Mouse (Mus musculus): ENCODE results near the gene Gm49342.
"Not testable (repeated sequence)": the region's sequence is repeated elsewhere in the genome, so short reads cannot be mapped to it uniquely, and the experiment has no call there.

Gene Gm49342

GRCm38 (mm10) chr14:50943932-50944667 lies at the start of gene Gm49342:
Gene Gm49342, plus strand, starts transcription at chr14:50944517.
- DNase-seq (ENCODE audit: extremely low spot score): peak; percentile 94

GRCm38 (mm10) chr14:50895407-50895806 lies 48.9 kb upstream of the Gm49342 start:
- DNase-seq (ENCODE audit: extremely low spot score): no peak

GRCm38 (mm10) chr14:50895985-50896746 lies 48.2 kb upstream of the Gm49342 start:
- DNase-seq (ENCODE audit: extremely low spot score): peak; percentile 38

- DNase-seq (ENCODE audit: extremely low spot score): no peak
These were observed 47.5 kb upstream of the Gm49342 start for GRCm38 (mm10) chr14:50896747-50897373.

- peak; percentile 4 for DNase-seq (ENCODE audit: extremely low spot score)
These were observed 46.9 kb upstream of the Gm49342 start, which contains the start of gene Klhl33 for GRCm38 (mm10) chr14:50897374-50897765. Gene Klhl33, minus strand, starts transcription at chr14:50897507.

GRCm38 (mm10) chr14:50897992-50898391 lies 46.3 kb upstream of the Gm49342 start:
- not testable (repeated sequence) for DNase-seq (ENCODE audit: extremely low spot score)

DNA sequence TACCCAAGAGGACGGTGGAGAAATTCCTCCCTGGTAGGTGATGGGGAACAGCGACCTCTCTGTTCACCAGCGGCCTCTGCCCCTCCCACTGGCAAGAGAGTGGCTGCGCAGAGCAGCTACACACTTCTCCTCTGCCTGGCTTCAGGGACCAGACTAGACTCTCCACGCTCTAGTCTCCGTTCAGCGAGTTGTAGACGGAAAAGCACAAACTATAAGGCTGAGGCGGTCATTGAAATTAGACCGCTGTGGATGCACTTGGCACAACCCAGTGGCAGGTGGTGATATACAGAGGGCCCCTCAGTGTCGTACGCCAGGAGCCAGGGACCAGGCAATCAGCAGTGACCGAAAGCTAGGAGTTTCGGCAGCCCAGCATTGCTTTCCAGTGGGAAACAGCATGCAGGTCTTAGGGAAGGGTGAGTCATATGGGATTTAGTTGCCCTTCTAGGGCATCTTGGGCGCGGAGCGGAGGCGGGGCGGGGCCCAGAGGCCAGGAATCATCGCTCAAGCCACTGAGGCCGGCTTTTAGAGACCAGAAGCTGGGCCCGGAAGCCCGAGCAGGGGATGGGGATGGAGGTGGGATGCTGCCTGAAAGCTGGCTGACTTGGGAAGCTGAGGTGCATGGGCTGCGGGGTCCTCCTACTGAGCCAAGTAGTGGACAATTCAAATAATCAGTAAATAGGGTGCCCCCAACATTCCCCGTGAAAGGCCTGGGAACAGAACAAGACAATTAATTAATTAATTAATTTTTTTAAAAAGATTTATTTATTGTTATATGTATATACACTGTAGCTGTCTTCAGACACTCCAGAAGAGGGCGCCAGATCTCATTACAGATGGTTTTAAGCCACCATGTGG lies 40.1 kb upstream of the Gm49342 start:
- peak; percentile 74 for DNase-seq (ENCODE audit: extremely low spot score)

- no peak for DNase-seq (ENCODE audit: extremely low spot score)
These were observed 39.5 kb upstream of the Gm49342 start for GRCm38 (mm10) chr14:50904828-50905129.

- not testable (repeated sequence) for DNase-seq (ENCODE audit: extremely low spot score)
These were observed 39.0 kb upstream of the Gm49342 start for GRCm38 (mm10) chr14:50905327-50905726.

GRCm38 (mm10) chr14:50908126-50908525 lies 36.2 kb upstream of the Gm49342 start:
- no peak for DNase-seq (ENCODE audit: extremely low spot score)

GRCm38 (mm10) chr14:50911356-50911755 lies 33.0 kb upstream of the Gm49342 start:
- no peak for DNase-seq (ENCODE audit: extremely low spot score)

GRCm38 (mm10) chr14:50923437-50923836 lies 20.9 kb upstream of the Gm49342 start:
- DNase-seq (ENCODE audit: extremely low spot score): not testable (repeated sequence)

DNA sequence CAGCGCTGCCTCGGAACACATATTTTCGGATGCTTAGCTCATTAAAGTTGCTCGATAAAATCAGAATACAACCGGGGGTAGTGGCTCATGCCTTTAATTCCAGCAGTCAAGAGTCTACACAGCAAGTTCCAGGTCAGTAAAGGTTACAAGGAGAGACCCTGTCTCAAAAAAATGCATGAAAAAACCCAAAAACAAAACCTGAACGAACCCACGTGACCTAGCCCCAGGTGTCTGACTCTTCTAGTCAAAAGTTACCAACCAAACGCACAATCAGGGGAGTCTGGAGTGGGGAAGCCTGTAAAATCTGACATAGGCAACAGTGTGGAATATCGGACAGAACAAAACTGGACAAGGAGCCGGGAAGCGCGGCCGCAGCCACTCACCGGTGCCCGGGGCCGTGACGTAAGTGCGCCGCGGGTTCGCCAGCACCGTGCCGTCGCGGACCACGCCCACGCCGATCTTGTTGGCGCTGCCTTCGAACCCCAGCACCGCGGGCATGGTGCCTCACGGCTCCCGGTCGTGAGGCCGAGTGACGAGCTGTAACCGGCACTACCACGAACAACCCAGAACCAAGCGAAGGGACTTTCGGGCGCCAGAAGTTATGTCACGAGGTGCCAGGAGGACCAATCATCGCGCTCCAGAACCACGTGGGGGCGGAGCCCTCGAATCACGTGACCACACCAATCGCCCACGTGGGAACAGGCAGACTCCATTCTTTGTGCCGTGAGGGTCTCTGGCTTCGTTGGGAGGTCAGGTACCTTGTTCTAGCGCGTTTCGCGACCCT lies 19.8 kb upstream of the Gm49342 start, which contains the start of the genes Osgep and Apex1:
Osgep (minus strand) TSS at position 613 of the 784 bp plus-strand sequence.
Apex1 (plus strand) TSS at position 688 of the 784 bp plus-strand sequence.
- DNase-seq (ENCODE audit: extremely low spot score): peak; percentile 97

GRCm38 (mm10) chr14:50925111-50925920 lies 19.0 kb upstream of the Gm49342 start:
- peak; percentile 43 for DNase-seq (ENCODE audit: extremely low spot score)

DNA sequence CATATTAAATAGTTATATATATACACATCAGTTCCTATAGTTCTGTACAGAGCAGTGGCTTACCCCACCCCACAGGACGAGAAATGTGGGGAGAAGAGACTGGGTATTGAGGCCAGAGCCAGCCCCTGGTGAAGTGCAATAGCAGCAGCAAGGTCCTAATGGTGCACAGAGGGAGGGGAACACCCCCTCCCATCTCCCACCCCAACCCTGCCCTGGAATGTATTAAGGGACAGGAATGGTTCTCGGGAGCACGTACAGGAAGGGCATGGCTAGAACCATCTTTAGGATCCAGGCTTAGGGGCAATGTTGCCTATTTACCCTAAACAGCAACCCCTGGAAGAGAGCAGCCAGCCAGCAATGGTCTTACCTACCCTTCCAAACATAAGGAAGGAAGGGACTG lies 17.0 kb upstream of the Gm49342 start:
- DNase-seq (ENCODE audit: extremely low spot score): no peak

DNA sequence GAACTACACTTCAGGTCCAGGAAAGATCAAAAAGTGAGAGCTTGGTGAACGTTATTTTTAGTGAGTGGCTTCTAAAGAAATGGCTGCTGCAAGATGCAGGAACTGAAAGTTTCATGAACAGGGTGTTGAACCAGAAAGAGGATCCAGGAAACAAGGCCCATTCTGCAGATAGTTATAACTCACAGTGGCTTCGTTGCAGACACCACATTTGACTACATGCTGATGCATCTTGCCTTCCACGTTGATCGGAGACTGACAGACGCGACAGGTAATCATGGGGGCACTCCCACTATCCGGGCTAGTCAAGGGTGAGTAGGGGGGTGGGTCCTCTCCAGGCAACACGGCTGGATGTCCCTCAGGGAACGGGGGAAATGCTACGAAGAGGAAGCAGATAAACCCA lies 14.4 kb upstream of the Gm49342 start:
- DNase-seq (ENCODE audit: extremely low spot score): no peak

- no peak for DNase-seq (ENCODE audit: extremely low spot score)
These were observed 14.0 kb upstream of the Gm49342 start for GRCm38 (mm10) chr14:50930377-50930753.

GRCm38 (mm10) chr14:50930754-50931492 lies 13.4 kb upstream of the Gm49342 start, which contains the start of the genes Pip4p1 and Pnp:
Gene Pip4p1, minus strand, starts transcription at chr14:50930856.
Gene Pnp, plus strand, starts transcription at chr14:50931082.
- DNase-seq (ENCODE audit: extremely low spot score): peak; percentile 95

GRCm38 (mm10) chr14:50931493-50932020 lies 12.8 kb upstream of the Gm49342 start:
- no peak for DNase-seq (ENCODE audit: extremely low spot score)
